Mouse (Mus musculus): Measurements from ENCODE around the gene Tspan18.
A peak's percentile ranks its signal among the peaks of the same experiment; 100 is the strongest.

Gene Tspan18

DNA sequence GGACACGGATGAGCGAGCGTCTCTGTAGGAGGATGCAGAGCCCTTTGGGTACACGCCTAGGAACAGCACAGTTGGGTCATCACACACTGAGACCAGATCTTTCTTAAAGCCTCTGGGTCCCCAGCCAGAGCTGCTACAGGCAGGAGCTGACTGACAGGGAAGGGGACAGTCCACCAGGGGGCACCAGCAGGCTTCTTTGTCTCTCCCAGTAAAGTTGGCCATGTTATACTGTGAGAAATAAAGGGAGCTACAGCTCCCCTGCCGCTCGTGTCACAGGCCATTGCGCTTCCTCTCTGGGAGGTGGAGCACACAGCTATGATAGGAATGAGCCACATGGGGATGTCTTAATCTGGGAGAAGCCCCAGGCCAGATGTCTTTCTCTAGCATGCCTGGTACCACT lies 117.3 kb downstream of the Tspan18 start:
- peak in 1 of 2 experiments; percentile 88 for DNase-seq (ENCODE audit: low spot score in 2 of 2)

DNA sequence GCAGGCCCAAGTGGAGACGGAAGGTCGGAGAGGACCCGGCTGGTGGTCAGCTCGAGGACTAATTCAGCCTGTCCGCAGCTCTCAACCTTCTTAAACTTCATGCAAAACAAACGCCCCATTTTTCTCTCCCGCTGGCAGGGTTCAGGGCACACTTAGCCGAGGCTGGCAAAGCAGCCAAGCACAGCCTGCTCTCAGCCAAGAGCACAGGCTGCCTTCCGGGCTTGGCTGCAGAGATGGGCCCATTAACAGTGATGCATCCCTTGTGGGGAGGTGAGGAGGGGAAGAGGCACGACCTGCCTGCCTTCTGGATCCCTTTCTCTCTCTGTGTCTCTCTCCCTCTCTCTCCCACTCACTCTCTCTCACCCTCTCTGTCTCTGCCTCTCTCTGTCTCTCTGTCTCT lies 118.5 kb downstream of the Tspan18 start:
- DNase-seq (ENCODE audit: low spot score in 2 of 2) = no peak

DNA sequence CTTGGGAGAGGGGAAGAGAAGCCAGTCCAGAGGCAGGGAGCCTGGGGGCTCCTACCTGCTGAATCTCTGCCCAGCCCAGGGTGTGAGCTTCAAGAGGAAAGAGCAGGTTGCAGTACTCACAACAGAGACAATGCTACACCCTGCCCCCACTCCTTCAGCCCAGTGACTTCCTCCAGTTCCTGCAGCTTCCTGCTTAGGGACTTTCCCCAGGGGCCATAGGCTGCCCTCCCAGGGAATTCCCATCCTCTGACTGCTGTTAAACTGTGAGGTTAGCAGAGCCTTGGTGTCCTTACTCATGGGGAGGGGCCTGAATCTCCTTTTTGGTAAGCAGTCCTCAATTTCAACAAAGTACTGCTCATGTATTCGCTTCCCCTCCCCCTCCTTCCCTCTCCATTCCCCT lies 120.1 kb downstream of the Tspan18 start:
- no peak for DNase-seq (ENCODE audit: low spot score in 2 of 2)

DNA sequence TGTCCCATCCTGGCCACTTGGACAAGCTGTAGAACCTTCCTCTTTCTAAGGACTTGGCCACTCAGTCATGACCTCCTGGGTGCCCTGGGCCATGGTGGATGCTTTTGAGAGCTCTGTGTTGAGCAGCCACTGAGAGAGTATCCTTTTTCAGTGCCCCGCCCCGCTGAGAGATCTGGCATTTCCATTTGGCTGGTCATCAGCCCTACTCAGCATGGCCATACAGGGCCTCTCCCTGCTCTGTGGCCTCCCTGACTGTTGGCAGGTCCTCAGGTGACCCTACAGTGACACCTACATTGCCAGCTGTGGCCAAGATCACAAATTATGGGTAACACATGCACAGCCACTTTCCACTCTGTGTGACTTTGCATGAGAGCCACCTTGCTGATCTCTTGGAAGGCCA lies 121.4 kb downstream of the Tspan18 start:
- no peak for DNase-seq (ENCODE audit: low spot score in 2 of 2)

DNA sequence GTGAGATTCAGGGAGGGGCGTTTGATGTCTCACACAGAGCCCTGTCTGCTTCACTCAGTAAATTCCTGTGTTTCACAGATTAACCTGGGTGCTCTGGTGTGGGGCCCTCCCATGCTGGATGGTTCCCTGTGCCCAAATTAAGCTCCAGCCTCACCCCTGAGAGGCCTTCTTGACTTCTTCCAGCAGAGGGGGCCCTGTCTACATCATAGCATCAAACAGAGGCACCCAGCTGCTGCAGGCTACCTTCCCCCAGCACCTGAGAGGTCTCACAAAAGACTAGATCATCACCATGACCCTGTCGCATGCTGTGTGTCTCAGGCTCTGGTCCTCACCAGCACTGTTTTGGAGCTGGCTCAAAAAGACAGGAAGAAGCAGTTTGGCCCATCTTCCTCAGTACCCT lies 121.9 kb downstream of the Tspan18 start:
- no peak for DNase-seq (ENCODE audit: low spot score in 2 of 2)

DNA sequence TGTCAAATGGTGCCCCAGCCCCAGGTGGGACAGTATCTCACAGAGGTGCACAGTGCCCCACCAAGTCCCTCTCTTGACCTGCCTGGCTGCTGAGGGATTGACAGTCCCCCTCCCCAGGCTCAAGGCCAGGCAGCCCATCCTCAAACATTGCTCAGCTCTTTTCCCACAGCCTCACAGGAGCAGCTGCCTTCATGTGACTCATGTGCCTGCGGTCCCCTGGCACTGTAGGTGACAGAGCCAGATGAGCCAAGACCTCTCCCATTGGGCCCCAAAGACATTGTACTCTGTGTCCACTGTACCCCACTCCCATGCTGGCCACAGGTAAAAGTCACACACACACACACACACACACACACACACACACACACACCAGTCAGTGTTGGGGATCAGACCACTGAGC lies 128.2 kb downstream of the Tspan18 start:
- no peak for DNase-seq (ENCODE audit: low spot score in 2 of 2)

DNA sequence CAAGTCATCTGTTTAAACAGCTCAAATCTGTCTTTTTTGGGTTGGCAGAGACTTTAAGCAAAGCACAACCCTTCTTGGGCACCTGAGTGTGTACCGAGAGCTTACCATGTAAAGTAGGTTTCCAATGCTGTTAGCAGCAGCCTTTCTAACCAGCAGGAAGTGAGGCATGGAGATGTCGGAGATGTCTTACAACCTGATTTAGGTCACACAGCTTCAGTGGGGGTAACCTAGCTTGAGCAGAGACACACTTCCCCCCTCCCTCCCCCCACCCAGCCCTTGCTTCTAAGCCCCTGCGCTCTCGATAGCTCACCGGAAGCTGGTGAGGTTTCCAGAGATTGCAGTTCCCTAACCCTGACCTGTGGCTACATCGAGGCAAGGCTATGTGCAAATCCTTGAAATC lies 129.7 kb downstream of the Tspan18 start:
- no peak for DNase-seq (ENCODE audit: low spot score in 2 of 2)

DNA sequence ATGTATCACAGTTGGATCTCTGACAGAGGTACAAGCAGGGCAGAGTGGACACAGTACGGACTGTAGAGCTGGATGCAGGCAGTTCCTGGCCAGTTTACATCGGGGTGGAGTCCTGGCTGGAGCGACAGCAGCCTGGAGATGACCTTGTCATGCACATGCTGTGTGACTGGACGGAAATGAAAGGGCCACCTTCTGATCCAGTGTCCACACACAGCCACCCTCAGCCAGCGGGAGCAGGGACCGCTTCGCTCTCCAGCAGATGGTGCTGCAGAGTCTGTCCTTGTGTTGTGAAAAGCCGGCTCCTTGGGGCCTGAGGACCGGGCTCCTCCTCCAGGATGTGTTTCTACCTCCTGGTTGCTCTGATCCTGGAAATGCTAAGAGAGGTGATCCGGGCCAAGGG lies 130.6 kb downstream of the Tspan18 start:
- DNase-seq (ENCODE audit: low spot score in 2 of 2) = peak in 1 of 2 experiments; percentile 59

DNA sequence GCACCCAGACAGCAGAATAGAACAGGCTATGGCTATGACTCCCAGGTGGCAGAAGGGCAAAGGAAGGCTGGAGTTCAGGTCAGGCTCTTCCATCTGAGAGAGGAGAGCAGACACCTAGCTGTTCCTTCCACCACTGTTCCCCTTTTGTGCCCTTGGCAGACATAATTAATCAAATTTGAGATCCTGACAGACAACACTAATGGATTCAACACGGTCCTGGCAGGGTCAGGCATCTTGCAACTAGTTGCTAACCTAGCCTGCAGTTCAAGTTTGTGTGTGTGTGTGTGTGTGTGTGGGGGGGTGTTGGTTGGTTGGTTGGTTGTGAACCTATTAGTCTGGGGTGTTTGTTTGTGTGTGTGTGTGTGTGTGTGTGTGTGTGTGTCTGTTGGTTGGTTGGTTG lies 131.5 kb downstream of the Tspan18 start:
- no peak for DNase-seq (ENCODE audit: low spot score in 2 of 2)

DNA sequence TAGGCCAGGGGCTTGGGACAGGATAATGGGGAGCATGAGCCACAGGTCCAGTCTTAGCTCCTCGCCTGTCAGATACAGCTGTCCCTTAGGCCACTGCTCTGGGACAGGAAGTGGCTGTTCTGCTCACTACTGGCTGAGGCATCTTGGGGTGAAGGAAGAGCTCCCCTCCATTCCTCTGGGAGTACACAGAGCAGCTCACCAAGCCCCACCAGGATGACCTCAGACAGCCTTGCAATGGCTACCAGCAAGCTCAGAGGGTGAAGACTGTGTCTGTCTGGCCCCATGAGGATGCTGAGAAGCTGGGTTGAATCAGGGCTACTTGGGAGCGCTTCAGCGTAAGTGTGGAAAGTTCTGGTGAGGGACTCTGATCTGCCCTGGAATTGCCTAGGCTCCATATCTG lies 132.3 kb downstream of the Tspan18 start:
- DNase-seq (ENCODE audit: low spot score in 2 of 2) = no peak

DNA sequence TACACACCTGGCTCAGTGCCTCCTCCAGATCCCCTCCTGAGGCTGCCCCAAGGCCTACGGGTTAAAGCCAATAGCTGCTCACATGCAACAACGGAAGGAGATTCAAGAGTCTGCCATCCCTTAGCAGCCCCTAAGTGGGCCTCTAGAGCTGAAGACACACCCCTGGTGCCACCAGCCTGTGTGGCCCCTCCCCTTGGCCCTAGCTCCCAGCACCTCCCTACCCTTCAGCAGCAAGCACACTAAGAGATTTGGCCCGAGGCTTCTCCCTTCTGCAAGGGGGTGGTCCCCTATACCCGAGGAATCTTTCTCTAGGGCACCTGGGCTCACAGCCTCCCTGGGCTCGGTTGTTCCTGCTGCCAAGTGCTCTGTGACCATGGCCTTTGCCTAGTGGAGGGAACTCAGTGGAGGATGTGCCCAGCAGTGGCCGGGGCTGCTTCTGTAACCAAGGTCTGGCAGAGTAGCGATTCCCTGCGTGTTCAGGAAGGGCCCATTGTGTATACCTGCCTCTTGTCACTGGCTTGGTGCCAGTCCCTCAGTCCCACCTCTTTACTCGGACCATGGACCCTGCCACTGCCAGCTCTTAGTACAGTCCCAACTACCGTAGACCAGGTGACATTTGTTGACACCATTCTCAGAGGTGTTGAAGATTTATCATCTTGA lies 133.5 kb downstream of the Tspan18 start:
- DNase-seq (ENCODE audit: low spot score in 2 of 2) = no peak

DNA sequence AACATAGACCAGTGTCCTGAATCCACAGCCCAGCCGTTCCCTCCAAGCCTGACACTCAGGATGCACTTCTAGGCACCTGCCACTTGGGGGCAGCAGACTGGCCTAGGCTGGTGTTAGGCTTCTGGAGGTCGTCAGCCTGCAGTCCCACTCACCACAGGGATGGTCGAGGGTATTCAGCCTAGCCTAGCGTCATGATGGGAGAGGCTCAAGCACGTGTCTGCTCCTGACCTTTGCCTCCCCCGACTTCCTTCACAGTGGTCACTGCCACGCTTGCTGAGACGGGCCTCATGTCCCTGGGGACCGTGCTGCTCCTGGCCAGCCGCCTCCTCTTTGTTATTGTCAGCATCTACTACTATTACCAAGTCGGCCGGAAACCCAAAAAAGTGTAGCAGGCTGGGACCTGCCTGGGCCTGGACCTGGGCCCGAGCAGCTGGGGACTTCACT lies 134.8 kb downstream of the Tspan18 start:
- DNase-seq (ENCODE audit: low spot score in 2 of 2) = no peak

DNA sequence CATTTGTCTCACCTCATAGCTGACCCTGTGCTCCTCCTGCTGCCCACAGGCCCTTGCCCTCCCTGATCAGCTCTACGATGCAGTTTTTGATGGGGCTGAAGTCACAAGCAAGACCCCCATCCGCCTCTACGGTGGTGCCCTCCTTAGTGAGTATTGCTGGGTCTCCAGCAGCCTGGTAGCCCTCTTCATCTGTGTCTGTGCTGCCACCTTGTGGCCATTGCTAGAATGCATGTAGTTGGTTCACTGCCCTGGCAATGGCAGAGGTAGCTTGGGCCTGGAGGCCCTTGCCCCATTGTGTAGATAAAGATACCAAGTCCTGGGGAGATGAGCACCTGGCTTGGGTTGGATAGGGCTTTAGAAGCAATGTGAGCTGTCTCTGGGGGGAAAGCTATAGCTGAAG lies 135.5 kb downstream of the Tspan18 start:
- DNase-seq (ENCODE audit: low spot score in 2 of 2) = peak; percentile 44 to 95

DNA sequence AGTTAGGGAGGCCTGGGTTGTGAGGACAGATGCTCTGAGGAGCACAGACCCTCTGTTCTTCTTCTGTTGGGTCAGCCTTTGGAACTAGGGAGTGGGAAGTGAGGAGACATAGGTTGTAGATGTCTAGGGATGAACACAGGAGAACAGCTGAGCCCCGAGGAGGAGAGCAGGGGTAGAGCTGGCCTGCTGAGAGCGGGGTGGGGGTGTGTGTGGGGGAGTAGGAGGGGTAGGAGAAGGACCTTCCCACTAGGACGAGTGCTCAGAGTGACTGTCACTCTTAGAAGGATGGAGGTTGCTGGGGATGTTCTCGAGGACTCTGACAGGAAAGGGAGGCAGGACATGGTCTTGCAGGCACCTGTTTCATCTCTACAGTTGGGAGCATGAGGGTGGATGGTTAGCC lies 140.5 kb downstream of the Tspan18 start:
- DNase-seq (ENCODE audit: low spot score in 2 of 2) = no peak

DNA sequence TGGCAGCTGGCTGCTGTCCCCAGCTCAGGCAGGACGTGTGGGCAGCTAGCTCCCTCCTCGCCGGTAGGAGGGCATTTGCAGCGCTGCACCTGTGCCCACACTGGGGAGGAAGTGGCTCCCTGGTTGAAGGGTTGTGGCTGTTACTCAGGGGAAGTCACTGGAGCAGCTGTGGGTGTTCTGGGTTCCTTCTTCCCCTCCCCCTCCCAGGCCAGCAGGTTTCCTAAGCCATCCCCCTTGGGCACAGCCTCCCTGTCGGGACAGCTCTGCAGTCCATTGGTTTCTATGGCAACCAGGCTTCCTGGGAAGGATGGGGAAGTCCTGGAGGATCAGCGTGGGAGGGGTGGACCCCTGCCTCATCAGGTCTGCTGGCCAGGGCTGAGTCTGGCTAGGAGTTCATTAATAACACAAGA lies 141.6 kb downstream of the Tspan18 start:
- DNase-seq (ENCODE audit: low spot score in 2 of 2) = no peak

DNA sequence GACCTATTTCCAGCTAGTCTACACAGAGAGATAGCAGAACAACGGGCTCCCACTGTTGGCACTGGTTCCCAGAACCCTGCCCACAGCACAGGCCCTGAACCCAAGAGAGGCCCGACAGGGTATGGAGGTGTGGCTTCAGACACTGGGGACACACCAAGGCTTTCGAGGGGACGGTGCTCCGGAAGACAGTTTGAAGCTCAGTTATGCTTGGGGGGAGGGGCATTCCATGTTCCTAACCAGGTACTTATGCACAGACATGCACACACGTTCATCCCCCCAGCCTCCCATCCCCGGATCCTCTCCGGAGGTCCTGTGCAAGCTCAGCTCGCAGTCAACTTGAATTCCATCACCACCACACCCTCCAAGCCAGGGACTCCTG lies 142.1 kb downstream of the Tspan18 start:
- DNase-seq (ENCODE audit: low spot score in 2 of 2) = no peak

DNA sequence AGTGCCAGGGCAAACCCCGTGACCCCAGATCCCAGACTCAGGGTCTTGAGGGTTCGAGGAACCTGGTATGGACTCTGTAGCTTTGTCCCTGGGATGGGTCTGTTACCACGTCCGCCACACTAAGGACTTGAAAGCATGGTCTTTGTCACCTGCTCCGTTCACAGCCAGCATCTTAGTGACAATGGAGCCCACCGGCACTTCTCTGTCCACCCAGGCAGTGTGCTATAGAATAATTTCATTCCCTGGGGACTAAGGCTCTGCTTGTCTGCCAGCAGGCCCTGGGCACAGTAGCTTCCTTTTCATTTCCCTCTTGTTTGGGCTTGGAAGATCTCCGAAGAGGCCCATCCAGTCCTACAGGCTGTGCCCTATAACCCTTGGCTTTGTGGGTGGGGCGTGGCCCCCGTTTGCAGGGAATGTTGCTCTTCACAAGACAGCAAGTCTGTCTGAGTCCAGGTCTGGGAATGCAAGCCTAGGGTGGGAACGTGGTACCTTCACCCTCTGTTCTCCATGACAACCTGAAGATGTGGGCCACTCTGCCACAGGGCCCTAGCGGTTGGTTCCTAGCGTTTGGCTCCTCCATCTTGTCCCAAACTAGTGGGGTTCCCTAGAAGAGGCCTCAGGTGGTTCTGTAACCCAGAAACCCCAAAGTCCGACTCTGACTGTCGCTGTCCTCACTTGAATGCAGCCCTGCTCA lies 142.7 kb downstream of the Tspan18 start:
- DNase-seq (ENCODE audit: low spot score in 2 of 2) = no peak

DNA sequence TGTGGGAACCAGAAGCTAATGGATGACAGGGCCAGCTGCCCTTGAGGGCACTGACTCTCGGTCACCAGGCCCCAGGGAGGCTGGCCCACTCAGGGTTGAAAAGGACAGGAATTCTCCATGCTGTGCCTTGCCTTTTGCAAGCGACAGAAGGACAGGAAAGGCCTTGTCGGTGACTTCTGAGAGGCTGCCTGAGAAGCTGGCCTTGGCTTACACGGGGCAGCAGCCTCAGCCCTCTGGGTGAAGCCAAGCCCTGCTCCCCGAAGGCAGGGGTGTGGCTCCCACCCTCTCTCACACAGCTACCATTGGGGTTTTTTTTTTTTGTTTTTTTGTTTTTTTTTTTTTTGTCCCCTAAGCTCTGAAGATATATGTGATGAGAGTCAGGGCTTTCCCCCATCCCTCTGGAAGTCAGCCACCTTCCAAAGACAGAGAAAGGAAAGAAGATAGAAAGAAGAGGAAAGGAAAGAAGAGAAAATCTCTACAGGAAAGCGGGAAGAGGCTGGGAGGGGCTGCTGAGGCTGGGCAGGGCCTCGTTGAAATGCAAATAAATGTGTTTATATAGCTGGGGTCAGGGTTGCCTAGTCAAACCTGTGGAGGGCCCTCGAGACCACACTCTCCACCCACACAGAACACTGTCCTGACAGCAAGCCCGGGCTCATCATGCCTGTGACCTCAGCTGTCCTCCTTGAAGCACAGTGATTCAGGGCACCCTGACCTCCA lies 143.4 kb downstream of the Tspan18 start:
- no peak for DNase-seq (ENCODE audit: low spot score in 2 of 2)

DNA sequence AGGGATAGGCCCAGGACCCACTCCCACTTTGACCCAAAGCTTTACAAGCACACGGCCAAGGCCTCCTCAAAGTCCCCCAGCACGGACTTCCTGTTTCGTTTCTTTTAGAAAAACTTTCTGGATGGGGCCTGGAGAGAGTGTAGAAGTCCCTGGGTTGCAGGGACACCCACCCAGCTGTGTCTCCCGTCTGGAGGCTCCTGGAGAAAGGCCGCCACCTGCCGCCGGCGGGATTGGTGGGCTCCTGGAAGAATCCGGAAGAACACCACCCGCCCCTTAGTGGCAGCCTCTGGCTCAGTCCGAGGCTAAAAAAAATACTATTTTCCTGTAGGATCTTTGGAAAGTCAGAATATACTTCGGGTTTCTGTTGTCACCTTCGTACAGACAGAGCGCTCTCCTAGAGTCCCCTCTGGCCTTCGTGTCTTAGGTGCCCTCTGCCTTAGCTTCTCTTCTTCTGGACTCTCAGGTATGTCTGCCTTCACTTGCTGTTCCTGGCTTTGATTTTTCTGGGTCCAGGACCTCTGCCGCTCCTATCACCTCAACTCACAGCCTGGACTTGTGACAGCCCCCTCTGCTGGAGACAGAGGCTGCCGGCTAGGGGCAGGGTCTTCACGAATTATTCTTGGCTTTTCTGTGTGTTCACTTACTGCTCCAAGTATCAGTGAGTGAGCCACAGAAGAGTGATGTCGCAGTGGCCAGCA lies 145.4 kb downstream of the Tspan18 start:
- DNase-seq (ENCODE audit: low spot score in 2 of 2) = no peak

DNA sequence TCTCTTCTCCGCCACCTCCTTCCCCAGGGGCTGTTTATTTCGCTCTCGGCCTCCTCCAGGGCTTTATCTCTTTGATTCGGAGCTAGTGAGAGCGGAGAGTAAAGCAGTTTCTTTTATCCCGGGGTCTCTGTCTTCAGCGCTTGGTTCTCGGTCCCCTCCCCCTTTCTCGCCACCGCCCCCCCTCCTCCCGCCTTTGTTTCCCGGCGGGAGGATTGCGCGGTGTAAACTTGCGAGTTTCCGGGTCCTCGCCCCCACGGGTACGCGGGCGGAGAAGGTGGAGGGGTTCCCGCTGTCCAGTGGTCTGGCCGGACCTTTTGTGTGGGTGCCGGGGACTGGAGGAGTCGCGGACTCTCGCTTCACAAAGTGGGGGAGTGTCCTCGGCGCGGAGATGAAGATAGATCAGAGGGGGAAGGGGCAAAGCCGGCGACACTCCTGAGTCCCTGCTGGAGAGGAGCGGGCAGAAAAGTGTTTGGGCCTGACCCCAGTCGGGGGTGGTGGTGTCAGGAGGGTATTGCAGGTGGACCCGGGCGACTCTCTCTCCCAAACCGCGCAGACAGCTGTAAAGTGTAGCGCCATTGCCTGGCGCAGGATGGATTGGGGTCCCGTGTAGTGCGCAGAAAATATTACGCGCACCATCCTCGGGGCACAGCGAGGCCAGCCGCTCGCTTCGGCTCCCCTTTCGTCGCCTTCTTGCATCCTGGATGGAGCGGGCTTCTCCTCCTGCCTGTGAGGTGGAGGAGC lies 146.1 kb downstream of the Tspan18 start:
- DNase-seq (ENCODE audit: low spot score in 2 of 2) = no peak

DNA sequence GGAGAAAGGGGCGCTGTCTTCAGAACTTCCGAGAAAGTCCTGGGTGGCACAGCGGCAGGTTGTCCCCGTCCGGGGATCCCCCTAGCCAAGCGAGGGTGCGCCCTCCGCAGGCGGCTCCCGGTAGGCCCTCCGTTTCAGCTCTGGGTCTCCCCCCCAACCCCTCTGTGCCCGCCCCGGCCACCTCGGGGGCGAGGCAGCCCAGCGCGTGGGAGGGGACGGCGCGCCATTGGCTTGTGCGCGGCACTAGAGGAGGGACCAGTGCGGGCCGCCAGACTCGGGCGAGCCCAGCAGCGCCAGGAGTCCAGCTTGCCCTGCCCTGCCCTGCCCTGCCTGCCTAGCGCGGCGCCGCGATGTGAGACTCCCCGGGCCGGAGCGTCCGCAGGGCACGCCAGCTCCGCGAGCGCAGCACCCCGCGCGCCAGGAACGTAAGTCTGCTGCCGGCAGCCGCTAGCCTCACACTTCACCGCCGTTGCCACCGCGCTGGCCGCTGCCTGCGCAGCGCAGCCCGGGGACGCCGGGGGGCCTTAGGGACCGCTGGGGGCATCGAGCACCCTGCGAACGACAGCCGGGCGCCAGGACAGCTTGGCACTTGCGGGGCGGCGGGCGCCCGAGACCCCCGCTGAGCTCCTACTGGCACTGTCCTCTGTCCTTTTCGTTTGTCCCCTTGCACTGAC lies 146.8 kb downstream of the Tspan18 start, which contains the start of gene Trp53i11:
TSS of gene Trp53i11 (plus strand) at position 226 of the 674 bp plus-strand sequence.
- peak in 1 of 2 experiments; percentile 64 for DNase-seq (ENCODE audit: low spot score in 2 of 2)
